Mouse (Mus musculus): ENCODE results near the gene Fam155a. TPM values are rescaled to one million over a fixed set of nuclear protein-coding genes. Genes with fewer than 3 reads are reported as not detected.

The Fam155a gene
- total RNA-seq, 2 experiments from 2014 or later, result 0.45 to 0.58 TPM

DNA sequence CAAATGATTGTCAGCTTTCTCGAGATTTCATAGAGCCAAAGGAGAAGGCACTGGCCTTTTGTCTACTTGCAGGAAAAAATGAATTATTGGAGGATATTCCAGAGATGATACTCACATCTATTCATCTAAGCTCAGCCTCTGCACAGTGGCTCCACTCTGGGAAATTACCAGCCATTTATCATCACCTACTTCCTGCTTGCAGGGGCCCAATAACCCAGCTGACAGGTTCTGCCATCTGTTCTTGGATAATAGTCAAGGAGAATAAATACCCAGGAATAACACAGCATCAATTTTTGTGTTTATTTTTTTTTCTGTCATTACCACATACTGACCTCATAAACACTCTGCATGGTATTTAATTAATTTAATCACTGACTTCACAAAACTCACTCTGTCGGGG is 249.4 kb downstream of the Fam155a start:
- DNase-seq, result no peak
- intact Hi-C loops (cut with DNase I; ENCODE audit: low total_unique reads), result no loop called here

DNA sequence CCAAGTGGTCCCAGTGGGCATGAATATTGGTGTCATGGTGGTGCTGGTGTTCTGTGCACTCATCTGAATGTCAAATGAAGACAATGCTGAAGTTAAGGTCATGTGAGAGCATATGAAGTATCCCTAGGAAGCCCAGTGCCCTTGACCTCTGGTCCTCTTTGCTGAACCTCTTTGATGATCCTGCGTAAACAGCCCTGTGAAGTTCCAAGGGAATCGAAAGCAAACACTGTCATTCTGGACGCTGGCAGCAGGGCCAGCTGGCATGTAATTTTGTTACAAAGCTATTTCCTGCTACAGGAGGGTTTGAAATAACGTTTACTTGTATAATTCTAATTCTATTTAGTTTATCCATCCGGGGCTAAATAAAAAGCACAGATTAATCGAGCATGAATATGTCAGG is 270.2 kb downstream of the Fam155a start:
- intact Hi-C loops (cut with DNase I; ENCODE audit: low total_unique reads), result no loop called here

DNA sequence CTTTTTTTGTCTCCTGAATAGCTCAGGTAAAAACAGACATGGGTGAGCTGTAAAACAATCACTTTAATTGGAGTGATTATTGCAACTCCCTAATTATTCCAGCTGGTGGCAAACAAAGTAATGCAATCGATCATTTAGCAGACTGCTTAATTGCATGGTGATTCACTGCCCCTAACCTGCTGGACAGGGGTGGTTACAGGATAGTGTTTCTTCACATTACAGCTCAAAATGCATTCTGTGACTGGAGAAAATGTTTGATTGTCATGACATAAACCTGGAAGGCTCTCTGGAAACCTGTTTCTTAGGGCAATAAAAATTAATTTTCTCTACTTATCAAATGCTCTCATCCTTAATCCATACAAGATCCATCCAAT is 276.7 kb downstream of the Fam155a start:
- no peak for DNase-seq
- intact Hi-C loops (cut with DNase I; ENCODE audit: low total_unique reads), result no loop called here

More for the DNA sequence above, 270.2 kb downstream of the Fam155a start:
- DNase-seq, result no peak

DNA sequence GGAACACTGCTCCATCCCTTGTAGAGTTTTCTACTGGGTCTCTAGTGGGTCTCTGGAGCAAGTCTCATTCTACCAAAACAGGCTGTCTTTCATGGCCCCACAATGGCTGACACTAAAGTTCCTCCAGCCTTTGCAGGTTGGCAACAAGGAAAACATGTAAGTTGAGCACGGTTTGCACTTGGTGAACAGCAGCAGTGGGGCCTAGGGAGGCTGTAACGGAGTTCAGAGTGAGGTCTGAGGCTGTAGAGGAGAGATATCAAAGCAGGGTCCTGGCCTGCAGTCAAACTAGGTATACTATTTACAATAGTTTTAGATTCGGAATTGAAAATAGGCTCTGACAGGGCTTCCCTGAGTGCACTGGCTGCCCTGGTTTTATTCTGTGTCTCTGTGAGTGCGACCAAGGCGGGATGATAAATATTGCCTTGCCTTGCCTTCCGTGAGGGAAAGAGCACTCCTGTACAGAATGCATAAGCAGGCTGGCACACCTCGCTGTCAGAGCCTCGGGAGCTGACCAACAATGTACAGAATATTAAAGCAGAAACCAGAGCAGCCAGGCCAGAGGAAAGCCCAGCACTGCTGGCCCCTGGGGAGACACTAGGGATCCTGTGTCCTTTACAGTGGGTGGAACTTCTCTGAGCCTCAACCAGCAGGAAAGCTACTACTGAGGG is 277.3 kb downstream of the Fam155a start:
- intact Hi-C loops (cut with DNase I; ENCODE audit: low total_unique reads), result no loop called here
- DNase-seq, result no peak

DNA sequence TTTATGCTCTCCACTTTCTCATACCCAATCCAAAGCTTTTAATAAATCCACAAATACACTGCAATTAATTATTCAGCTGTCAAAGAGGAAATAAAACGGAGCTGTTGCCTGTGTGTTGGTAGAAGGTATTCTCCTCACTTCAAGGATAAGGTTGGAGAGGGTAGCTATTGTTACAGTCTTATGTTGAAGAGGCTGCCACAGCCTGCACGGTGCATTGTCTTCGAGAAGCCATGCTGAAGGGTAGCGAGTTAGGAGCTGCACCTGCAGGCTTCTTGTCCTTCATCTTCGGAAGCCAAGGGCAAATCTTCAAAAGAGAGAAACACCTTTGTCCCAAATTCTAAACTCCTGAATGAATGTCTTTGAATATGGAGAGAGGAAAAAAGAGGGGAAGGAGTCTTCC is 288.4 kb downstream of the Fam155a start:
- intact Hi-C loops (cut with DNase I; ENCODE audit: low total_unique reads), result no loop called here
- no peak for DNase-seq

DNA sequence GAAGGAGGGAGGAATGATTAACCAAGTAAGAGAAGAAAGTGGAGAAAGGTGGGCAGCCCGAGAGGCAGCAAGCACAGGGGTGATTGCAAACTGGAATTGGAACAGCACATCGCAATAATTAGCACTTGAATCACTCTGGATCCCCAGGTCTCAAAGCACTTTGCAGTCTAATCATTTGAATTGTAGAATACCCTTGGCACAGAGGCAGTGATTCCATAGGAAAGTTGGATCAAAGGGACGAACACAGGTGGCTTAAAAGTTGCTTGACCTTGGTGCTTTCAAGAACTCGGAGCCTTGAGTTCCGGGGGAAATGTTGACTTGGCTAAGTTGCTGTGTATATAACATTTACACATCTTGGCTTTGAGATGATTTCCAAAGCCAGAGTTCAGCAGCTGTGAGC is 299.7 kb downstream of the Fam155a start:
- no peak for DNase-seq

DNA sequence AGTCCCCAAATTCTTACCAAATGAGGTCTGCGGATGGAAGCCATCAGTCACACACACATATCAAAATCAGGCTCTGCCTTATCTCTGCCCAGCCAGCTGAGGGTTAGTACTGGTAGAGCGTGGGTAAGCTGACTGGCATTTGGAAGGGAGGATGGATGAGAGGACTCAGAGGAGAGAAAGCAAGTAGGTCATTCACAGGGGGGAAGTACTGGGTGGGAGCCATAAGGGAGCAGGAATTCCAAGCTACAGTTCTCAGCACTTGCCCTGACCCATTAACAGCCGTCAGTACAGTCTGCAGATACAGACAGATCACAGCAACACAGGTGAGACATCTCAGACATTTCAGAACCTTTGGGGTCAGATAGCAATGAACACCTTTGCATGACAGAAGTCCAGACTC is 300.8 kb downstream of the Fam155a start:
- DNase-seq, result no peak
- intact Hi-C loops (cut with DNase I; ENCODE audit: low total_unique reads), result no loop called here

More for the DNA sequence above, 299.7 kb downstream of the Fam155a start:
- intact Hi-C loops (cut with DNase I; ENCODE audit: low total_unique reads), result no loop called here

DNA sequence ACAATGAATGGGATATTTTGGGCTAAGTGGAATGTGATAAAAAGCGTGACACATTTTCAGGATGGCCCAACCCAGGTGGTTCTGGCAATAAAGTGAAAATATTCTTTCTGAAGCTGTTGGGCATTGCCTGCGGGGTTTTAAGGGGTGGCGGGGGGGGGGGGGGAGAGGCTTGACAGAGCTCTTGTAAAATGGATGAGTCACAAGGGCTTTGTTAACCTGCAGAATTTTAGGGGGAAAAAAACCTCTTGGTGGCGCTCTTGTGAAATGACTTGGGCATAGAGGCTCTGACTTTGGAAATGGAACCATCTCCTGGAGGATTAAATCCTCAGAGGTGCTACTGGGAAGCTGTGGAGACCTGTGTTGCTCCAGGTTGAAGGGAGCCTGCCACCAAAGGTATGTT is 309.9 kb downstream of the Fam155a start:
- DNase-seq, result no peak
- intact Hi-C loops (cut with DNase I; ENCODE audit: low total_unique reads), result no loop called here

DNA sequence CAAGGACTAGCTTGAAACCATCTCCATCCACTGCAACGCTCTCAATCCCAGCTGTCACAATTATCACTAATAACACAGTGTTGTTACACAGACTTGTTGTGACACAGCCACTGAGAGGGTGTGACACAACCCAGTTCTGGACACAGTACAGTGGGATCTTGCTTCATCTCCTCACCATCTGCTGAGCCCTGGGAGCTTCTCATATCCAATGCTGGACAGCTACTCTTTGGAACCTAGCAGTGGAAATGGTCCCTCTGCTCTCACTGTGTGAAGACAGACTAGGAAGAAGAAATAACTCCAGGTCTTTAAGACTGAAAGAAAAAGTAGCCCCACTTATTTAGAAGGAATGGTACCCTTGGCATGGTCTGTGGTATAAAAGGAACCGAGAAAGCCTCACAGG is 310.3 kb downstream of the Fam155a start:
- intact Hi-C loops (cut with DNase I; ENCODE audit: low total_unique reads), result no loop called here
- DNase-seq, result no peak

DNA sequence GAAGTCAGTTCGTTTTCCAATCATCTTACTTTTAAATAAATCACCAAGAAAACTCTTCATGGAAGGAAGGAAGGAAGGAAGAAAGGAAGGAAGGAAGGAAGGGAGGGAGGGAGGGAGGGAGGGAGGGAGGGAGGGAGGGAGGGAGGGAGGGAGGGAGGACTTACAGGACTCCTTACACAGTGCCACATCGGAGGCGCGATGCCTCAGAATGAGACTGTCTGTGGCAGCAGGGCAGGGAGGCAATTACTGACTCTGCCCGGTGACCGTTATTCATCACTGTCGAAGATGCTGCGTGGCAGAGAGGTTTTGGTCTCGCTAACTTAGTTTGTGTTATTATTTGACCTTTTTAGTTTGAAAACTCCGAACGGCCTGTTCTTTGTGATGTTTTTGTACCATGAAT is 312.3 kb downstream of the Fam155a start:
- intact Hi-C loops (cut with DNase I; ENCODE audit: low total_unique reads), result no loop called here
- no peak for DNase-seq

DNA sequence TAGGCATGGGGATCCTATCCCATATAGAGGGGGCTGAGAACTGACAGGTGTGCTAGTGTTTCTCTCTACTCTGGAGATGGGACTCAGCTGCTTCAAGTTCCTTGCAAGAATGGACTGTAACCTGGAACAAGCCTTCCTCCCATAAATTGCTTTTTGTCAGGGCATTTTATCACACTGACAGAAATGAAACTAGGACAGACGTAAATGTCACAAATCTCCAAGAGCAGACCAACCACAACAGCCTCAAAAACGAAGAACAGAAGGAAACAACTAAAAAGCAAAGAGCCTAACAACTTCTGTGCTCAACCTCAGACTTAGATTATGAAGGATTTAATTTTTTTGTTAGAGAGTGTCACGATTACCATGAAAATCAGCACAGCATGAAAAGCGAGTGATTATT is 315.8 kb downstream of the Fam155a start:
- no peak for DNase-seq
- intact Hi-C loops (cut with DNase I; ENCODE audit: low total_unique reads), result no loop called here

DNA sequence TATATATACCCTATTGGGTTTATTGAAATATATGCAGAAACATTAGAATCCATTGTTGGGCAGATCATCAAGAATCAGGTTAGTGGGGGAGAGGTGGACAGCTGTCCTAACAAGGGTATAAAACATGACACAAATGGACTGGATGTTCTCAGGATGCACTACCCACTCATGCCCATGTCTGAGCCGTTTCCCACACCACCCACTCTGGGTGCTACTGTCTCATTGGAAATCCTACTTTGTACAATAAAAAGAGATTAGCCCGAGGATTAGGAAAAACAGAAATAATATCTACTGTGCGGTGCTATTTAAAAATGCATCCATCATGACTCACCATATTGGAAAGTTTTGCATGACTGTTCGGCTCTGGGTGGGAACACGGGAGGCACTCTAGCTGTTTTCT is 317.2 kb downstream of the Fam155a start:
- intact Hi-C loops (cut with DNase I; ENCODE audit: low total_unique reads), result no loop called here
- no peak for DNase-seq

DNA sequence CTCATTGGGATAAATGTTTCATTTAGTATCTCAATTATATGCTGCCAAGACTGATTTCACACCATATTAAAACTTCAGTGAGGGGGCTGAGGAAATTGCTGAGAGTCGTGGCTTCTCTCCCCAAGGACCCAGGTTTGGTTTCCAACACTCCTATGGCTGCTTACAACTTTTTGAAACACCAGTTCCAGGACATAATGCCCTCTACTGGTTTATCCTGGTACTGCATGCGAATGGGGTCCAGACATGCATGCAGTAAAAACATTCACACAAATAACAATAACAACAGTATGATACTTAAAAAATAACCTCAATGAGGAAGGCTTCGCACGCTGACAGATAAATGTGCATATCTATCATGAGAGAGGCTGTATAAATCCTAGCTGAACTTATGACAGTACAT is 319.4 kb downstream of the Fam155a start:
- DNase-seq, result no peak
- intact Hi-C loops (cut with DNase I; ENCODE audit: low total_unique reads), result no loop called here

DNA sequence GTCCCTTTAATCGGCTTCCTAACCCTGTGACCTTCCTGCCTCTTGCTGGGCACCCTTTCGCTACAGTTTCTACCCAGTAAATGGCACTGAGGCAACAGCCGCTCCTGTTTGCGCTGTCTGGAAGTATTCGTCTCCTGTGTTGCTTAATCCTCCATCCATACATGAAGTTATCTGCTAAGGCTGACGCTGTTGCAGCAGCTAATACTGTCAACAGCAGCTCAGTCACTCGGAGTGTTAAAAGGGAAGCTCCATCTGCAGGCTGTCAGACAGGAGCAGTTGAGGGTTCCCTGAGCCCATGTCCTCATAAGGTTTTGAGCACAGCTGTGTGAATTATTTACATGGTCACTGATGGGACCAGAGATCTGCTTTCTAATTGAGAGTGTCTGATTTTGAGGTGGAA is 322.3 kb downstream of the Fam155a start:
- no peak for DNase-seq
- intact Hi-C loops (cut with DNase I; ENCODE audit: low total_unique reads), result no loop called here

DNA sequence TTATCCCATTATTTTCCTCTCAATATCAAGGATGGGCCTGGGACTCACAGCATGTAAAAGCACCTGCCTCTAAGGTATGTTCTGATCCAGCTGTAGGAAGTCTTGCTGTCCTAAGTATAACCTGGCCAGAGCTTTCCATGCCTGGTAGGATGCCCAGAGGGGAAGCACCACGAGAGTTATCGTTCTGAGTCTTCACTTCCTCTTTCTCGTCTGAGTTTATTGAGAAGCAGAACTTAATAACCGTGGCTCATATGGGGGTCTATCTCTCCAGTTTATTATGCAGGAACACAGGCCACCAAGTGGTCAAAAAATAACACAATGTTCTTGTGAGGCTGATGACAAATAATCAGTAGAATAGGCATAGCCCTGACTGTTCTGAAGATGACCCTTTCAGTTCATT is 333.1 kb downstream of the Fam155a start:
- intact Hi-C loops (cut with DNase I; ENCODE audit: low total_unique reads), result no loop called here
- DNase-seq, result no peak

DNA sequence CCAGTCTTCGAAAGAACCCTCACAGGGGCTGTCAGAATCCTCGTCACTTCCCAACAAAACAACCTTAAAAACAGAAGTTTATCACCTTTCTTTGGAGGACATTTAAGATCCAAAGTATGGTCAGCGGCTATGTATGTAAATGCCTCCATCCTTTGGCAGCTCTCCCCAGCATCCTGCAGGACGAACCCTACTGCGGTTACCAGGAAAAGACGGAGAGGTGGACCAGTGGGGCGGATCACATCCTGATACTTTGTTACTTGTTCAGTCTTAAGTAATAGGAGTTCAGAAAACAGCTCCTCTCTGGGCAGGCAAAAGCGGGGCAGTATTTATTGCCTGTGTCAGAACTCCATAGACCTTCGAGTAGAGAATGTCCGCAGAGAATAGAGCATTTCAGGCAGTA is 335.5 kb downstream of the Fam155a start:
- no peak for DNase-seq
- intact Hi-C loops (cut with DNase I; ENCODE audit: low total_unique reads), result no loop called here

DNA sequence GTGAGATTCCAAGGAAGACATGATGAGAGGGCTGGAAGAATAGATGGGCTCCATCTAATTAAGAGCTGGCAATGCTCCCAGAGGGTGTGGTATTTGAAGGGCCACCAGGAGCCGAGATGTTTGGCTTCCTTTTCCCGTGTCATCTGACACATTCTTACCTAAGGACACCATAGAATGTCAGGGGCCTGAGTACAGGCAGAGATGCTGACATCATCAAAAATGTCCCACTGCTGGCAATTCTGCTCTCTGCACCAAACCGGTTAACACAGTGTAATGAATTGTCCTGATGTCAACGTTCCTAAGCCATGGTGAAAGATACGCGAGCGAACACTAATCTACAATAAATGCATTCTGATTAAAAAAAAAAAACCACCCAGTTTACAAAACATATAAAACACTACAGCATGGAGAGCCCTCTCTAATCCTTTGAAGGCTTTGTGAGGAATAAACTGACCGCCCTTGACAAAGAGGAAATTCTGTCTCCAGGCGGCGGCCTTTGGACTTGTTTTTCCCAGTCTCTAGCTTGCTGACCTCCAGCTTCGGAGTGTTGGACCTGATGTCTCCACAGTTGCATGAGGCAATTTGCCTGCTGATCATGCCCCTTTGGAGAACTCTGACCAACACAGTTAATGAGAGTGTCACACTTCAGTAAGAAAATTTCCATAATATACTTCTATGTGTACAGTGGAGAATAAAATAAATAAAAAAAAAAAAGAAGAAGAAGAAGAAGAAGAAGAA is 338.2 kb downstream of the Fam155a start:
- DNase-seq, result no peak
- intact Hi-C loops (cut with DNase I; ENCODE audit: low total_unique reads), result no loop called here

DNA sequence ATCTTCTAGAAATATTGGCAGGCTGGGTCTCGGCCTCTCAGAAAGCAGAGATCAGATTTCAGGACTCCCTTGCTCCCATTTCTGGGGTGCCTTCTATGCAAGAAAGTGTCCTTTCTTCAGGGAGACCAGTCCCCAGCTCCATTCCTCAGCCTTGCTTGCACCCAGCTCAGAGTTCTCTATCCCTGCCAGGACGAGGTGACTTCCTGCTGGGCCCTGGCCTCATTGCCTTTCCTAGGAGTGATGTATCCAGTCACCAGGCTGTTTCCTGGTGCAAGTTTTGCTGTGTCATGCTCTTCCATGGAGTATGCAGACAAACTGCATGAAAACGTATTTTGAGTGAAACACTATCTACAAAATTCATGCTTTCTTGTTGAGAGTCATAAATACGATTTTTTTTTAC is 342.1 kb downstream of the Fam155a start:
- intact Hi-C loops (cut with DNase I; ENCODE audit: low total_unique reads), result no loop called here
- no peak for DNase-seq

DNA sequence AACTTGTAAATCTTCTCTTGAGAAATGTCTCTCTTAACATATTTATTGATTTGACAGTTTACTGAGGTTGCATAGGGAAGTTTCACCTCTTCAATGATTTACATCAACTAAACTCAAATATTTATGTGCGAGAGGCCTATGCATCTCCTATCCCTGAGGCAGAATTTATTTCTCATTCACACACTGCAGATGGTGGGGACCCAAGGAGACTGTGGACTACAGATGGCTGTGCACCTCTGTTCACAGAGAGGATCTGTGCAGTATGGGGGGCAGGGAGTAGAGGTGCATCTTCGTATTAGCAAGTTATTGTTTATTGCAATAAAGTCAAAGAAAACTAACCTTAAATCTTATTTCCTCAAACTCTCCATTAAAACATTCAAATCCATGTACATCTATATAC is 346.9 kb downstream of the Fam155a start:
- intact Hi-C loops (cut with DNase I; ENCODE audit: low total_unique reads), result no loop called here
- DNase-seq, result no peak

DNA sequence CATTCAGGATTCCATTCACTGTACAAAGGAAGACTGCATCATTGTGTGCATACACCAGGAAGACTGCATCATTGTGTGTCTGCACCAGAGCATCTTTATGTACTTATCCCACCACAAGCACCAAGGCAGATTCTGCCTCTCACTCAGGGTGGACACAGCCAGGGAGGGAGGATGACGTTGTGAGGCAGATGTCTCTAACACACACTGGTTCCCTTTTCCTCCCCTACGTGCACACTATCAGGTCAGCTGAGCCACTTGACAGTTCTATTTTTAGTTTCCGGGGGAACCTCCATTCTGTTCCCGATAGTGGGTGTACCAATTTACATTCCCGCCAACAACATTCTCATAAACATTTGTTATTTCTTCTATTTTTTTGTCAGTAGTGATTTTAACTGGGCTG is 347.4 kb downstream of the Fam155a start:
- intact Hi-C loops (cut with DNase I; ENCODE audit: low total_unique reads), result no loop called here
- DNase-seq, result no peak

DNA sequence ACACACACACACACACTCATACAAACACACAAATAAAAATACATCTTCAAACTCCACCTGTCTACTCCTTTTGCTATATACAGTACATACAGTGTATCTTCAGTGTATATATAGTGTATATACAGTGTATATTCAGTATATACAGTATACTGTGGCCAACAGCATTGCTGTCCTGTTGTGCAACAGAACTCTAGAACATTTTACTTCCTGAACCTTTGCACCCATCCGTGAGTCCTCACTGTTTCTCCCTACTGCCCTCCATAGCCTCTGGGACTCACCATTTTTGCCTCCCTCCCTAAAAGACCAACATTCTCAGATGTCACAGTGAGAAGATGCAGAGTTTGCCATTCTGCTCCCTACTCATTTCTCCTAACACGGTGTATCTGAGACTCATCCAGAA is 347.8 kb downstream of the Fam155a start:
- DNase-seq, result no peak
- intact Hi-C loops (cut with DNase I; ENCODE audit: low total_unique reads), result no loop called here

Data from gastrocnemius, postnatal 14 days (tissue).